Mouse (Mus musculus) spleen, postnatal 10 days (tissue): ENCODE data around the gene Elobl.

Source experiments
- DNase-seq, 2 experiments: peaks; one replicate each; pipeline ENCODE4 v3.0.0; 2021 to 2022; ENCODE audit warnings: low spot score in 2 of 2

Gene Elobl

DNA sequence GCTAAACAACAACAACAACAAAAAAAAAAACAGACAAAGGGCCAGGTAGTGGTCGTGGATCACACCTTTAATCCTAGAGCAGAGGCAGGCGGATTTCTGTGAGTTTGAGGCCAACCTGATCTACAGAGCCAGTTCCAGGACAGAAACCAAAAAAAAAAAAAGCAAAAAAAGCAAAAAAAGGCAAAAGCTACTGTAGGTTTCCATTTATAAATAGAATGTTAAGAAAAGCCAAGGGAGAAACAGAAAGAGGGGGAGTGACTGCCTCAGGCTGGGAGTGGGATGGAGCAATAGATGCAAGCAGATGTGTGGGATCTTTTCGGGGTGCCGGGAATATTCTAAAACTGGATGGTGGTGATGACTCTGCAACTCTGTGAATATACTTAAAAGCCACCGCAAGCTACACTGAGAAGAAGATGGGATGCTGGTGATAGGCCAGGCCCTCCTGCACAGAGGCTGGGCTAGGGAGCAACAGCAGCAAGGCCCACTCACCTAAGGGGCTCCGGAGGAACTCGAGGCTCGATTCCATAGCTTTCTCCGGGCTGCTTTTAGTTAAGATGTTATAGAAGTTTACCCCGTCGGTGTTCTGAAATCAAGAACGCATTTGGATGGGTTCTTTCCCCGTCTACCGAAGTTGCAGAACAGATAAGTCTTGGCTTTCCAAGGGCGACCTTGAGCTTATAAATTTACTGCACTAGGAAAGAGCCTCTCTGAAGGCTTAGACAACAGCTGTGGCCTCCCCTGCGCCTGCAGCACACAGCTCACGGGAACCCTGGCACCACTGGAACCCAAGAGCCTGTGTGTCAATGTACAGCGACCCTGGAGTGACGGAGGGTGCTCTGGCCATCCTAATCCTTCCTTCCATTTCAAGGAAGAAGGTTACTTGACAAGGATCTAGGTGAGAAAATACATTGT, 32.4 kb downstream of the Elobl start:
- no peak for DNase-seq

DNA sequence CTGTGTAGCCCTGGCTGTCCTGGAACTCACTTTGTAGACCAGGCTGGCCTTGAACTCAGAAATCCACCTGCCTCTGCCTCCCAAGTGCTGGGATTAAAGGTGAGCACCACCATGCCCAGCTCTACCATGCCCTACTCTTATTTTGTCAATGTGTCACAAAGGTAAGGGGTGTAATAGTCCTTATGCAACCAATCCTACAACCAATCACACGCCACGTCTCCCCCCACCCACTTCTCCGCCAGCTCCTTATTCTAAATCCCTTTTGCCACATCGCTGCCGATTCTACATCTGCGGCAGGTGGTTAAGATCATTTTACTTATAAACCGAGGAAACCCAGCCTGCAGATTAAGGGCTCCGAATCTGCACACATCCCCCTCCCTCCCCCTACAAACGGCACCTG, 33.7 kb downstream of the Elobl start:
- DNase-seq, result no peak

DNA sequence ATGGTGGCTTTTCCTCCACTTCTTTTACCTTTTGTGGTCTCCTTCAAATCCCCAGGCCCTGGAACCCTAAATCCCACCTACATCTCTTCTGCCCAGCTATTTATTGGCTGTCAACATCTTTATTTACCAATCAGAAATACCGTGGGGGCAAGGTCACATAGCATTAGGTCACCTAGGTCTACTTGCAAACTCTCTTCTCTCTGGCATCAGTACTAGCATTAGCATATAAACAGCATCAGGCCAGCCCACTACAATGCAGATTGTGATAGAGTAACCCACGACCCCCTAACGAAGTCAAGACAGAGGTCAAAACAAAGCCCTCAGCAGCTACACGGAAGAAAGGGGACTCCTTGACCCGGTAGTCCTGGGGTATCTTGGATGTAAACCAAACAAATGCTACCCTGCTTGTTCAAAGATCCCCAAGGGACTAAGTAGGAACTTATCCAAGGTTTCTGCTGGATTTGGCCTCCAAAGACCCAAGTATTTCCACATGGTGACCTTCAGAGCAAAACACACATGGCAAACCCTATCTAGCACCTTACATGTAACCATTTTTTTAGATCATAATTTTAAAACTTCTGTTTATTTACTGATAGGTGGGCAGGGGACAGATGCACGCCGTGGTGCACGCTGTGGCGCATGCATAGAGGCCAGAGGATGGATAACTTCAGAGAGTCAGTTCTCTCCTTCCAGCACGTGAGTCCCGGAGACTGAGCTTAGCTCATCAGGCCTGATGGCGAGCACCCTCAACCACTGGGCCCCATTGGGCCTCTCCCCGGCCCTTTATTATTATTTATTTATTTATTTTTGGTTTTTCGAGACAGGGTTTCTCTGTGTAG, 34.8 kb downstream of the Elobl start:
- no peak for DNase-seq

DNA sequence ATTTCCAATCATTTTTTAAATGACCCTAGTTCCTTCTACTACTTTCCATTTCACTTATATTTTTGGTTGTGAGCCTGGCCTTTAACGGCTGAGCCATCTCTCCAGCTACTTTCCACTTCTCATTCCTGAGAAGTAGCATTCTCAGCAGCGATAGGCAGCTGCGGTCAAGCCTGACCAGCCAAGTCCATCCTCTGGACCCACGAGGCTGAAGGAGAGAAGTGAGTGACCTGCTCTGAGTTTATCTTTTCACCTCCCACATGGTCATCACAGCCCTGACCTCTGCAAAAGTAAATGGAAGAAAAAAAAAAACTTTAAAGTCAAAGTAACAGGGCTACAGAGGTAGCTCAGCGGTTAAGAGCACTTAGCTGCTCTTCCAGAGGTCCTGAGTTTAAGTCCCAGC, 40.2 kb downstream of the Elobl start:
- DNase-seq, result no peak
